Mouse (Mus musculus) cerebellum, adult 18-20 months (tissue): ENCODE results near the gene Zfhx3.

Experiments
- DNase-seq, 2 experiments: peaks; one replicate each; pipeline ENCODE4 v3.0.0; 2021

Zfhx3 gene

GRCm38 (mm10) chr8:108608678-108609077 is 666.2 kb downstream of the Zfhx3 start:
- DNase-seq, result no peak

- DNase-seq, result no peak
Measured at GRCm38 (mm10) chr8:108609114-108609513, 666.7 kb downstream of the Zfhx3 start.

GRCm38 (mm10) chr8:108611141-108611674 is 668.8 kb downstream of the Zfhx3 start:
- no peak for DNase-seq

GRCm38 (mm10) chr8:108611792-108612413 is 669.5 kb downstream of the Zfhx3 start:
- DNase-seq, result no peak

GRCm38 (mm10) chr8:108612815-108613214 is 670.4 kb downstream of the Zfhx3 start:
- no peak for DNase-seq

- no peak for DNase-seq
Measured at GRCm38 (mm10) chr8:108613280-108613679, 670.8 kb downstream of the Zfhx3 start.

GRCm38 (mm10) chr8:108621296-108621695 is 678.9 kb downstream of the Zfhx3 start:
- DNase-seq, result no peak

- no peak for DNase-seq
Measured at GRCm38 (mm10) chr8:108623660-108624059, 681.2 kb downstream of the Zfhx3 start.

GRCm38 (mm10) chr8:108625571-108626120 is 683.2 kb downstream of the Zfhx3 start:
- no peak for DNase-seq

GRCm38 (mm10) chr8:108631069-108631468 is 688.6 kb downstream of the Zfhx3 start:
- no peak for DNase-seq

GRCm38 (mm10) chr8:108634282-108634681 is 691.8 kb downstream of the Zfhx3 start:
- no peak for DNase-seq

- no peak for DNase-seq
Measured at GRCm38 (mm10) chr8:108637887-108638286, 695.4 kb downstream of the Zfhx3 start.

- DNase-seq, result no peak
Measured at GRCm38 (mm10) chr8:108645660-108646059, 703.2 kb downstream of the Zfhx3 start.

- DNase-seq, result no peak
Measured at GRCm38 (mm10) chr8:108647556-108647955, 705.1 kb downstream of the Zfhx3 start.

- no peak for DNase-seq
Measured at GRCm38 (mm10) chr8:108648993-108649392, 706.5 kb downstream of the Zfhx3 start.

- DNase-seq, result no peak
Measured at GRCm38 (mm10) chr8:108650837-108651236, 708.4 kb downstream of the Zfhx3 start.

GRCm38 (mm10) chr8:108661486-108662093 is 719.1 kb downstream of the Zfhx3 start:
- no peak for DNase-seq

GRCm38 (mm10) chr8:108662766-108663165 is 720.3 kb downstream of the Zfhx3 start:
- no peak for DNase-seq

GRCm38 (mm10) chr8:108671939-108672515 is 729.6 kb downstream of the Zfhx3 start:
- DNase-seq, result no peak

GRCm38 (mm10) chr8:108675001-108675525 is 732.6 kb downstream of the Zfhx3 start:
- no peak for DNase-seq

GRCm38 (mm10) chr8:108689694-108690093 is 747.2 kb downstream of the Zfhx3 start:
- no peak for DNase-seq

- no peak for DNase-seq
Measured at GRCm38 (mm10) chr8:108690576-108691455, 748.4 kb downstream of the Zfhx3 start.
